Mouse (Mus musculus) left cerebral cortex, adult 8-10 months (tissue): ENCODE data around the gene Vav2. TPM values are rescaled to one million over a fixed set of nuclear protein-coding genes. Genes with fewer than 3 reads are reported as not detected.

ENCODE experiments used
- DNase-seq, 2 experiments: peaks; one replicate each; pipeline ENCODE4 v3.0.0; 2022; ENCODE audit warnings: low spot score in 2 of 2
- total RNA-seq, 4 experiments: library from RNA; stranded (reverse); gene quantifications; 2 replicates each; pipeline ENCODE4 v1.2.4; 2022

Vav2 gene
- total RNA-seq, 4 experiments from 2014 or later, result 9.1 to 11.0 (median 9.8) TPM

DNA sequence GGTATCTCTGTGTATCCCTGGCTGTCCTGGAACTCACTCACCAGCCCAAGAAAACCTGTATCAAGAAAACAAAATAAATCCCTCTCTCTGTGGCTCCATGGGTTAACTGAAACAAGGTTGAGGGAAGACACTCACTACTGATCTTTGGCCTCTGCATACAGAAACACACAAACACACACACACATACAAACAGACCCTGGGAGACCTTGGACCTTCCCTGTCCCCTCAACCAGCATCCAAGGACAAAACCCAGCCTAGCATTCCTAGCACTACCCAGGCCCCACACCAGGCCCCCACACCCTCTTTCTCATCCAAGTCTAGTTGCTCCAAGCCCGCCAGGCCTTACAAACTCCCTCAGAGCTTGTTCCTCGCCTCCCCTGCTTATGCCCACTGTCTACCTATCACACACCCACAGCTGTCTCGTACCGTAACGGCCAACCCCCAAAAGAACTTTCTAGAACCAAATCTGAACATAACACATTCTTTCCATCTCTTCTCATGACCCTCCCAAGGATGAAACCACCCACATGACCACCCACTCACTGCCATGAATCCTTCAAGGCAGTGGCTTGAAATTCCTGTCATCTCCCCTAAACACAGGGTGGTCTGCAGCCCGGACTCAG lies 16.2 kb downstream of the Vav2 start:
- DNase-seq, result no peak

DNA sequence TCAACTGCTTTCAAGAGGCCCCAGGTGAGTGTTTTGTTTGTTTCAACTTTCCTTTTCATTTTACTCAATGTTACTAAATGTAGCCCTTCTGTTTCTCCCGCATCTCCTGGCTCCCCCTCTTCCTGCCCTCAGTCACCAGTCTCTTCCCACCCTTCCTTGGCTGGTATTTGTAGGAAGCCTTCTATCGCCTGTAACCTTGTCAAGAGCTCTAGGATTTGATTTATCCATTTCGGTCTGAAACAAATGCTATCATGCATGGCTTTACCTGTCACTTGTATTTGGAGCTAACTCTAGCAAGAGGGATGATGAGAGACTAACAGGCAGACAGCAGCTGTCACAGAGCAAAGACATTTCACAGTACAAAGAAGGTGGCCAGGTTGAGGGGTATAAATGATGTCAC lies 18.6 kb downstream of the Vav2 start:
- no peak for DNase-seq

DNA sequence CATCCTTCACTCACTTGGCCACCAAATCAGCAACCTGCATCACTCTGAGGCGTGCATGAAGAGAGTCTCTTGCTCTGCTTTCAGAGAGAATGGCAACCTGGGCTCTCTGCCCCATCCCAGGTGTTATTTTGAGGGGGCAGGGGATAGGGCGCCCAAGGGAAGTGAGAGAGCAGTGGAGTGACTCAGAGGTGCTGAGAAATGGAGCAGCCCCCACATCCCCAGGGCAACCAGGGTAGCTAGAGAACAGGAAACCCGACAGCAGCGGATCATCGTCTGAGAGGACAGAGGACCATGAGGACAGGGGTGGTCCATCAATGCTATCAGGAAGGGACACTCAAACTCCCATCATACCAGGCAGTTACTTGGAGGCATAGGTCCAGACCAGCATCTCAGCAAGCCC lies 19.9 kb downstream of the Vav2 start:
- DNase-seq, result no peak

GRCm38 (mm10) chr2:27405094-27405884 lies 21.5 kb downstream of the Vav2 start:
- DNase-seq, result no peak

GRCm38 (mm10) chr2:27404375-27405093 lies 22.3 kb downstream of the Vav2 start:
- DNase-seq, result no peak

- DNase-seq, result no peak
These were observed 25.3 kb downstream of the Vav2 start for GRCm38 (mm10) chr2:27401544-27401943.

DNA sequence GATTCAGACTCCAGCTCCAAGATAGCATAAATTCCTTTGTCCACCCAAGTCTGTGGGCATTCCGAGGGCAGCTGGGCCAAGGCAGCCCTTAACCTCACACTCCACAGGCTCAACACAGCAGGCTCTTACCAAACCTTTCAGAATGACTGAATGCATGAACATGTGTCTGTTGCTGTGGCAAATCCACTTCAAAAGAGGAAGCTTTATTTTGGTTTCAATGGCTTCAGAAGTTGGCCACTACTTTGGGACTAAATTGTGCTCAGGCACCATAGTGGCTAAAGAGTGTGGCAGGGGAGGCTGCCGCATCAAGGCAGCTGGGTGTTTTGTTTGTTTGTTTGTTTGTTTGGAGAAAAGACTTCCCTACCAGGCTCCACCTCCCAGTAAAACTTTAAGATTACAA lies 26.8 kb downstream of the Vav2 start:
- DNase-seq, result no peak

- DNase-seq, result no peak
These were observed 30.0 kb downstream of the Vav2 start for GRCm38 (mm10) chr2:27396656-27397440.

DNA sequence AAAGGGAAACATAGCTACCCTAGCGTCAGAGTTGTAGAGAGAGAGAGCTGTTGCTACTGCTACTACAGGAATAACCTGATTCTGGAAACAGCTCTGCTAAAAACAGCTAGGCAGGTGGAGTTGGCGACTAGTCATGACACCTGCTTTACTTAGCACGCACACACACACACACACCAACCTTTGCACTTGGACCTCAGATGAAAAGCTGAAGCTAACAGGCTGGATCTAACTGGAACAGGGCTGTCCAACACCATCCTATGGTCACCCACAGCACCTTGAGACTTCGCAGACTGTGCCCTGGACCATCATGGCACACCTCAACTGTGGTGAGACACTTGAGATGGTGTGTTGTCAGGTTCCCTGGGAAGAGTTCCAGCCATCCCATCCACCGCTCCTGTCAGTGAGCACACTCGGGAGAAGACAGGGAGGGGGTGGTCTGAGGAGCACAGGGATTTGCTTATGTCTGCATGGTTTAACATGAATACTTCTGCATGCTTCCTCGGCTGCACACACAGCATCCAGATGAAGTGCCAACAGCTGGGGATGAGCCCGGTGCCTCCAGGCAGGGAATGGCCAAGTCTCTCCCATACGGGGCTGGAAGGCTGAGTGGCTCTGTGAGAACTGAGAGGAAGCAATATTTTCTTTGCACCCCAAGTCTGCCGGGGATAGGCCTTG lies 32.5 kb downstream of the Vav2 start:
- no peak for DNase-seq

DNA sequence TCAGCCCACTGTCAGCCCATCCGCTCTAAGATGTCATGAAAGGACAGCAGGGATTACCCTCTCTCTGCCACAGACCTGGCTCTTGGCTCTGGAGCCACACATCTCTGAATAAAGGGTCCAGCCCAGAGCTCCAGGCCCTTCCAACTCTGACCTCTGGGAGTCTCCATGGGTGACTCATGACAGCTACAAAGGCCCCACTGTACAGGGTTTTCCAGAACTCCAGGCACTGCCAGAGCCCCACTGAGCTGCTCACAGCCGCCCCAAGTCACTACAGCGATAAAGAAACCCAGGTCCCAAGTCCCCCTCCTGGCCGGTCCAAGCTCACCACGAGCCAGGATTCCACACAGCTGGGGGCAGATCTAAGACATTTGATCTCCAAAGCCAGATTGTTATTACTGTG lies 34.6 kb downstream of the Vav2 start:
- DNase-seq, result no peak

DNA sequence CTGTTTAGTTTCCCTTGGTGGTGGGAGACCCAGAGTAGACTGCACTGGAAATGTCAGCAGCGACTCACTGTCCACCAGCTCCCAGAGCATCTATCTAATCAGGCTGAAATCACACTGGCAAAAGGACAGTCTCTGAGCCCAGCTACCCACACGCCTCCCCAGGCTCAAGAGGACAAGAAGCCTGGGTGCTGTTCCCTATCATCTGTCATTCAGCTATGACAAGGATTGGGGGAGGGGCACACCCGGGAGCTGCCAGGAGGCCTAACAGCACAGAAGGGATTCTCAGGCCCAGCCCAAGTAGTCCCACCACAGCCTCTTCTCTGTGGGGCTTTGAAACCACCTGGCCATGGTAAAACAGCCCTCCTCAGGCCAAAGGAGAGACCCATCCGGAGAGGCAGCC lies 36.1 kb downstream of the Vav2 start:
- no peak for DNase-seq

DNA sequence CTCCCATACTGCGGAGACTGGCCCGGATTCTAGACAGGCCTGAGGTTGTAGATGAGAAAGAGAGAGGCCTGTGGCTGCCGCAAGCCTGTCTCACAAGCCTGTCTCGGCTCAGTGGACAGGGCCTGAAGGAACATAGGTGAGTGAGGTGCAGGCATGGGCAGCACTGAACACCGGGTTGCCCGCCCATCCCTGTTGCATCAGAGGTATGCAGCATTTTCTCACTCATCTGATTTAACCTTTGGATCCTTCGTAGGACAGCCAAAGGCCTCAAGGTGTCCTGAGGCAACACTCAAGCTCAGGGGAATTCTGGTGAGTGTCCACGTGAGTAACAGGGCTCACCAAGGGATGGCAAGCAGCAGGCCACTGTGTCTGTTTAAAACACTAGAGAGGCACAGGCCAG lies 36.5 kb downstream of the Vav2 start:
- DNase-seq, result no peak

DNA sequence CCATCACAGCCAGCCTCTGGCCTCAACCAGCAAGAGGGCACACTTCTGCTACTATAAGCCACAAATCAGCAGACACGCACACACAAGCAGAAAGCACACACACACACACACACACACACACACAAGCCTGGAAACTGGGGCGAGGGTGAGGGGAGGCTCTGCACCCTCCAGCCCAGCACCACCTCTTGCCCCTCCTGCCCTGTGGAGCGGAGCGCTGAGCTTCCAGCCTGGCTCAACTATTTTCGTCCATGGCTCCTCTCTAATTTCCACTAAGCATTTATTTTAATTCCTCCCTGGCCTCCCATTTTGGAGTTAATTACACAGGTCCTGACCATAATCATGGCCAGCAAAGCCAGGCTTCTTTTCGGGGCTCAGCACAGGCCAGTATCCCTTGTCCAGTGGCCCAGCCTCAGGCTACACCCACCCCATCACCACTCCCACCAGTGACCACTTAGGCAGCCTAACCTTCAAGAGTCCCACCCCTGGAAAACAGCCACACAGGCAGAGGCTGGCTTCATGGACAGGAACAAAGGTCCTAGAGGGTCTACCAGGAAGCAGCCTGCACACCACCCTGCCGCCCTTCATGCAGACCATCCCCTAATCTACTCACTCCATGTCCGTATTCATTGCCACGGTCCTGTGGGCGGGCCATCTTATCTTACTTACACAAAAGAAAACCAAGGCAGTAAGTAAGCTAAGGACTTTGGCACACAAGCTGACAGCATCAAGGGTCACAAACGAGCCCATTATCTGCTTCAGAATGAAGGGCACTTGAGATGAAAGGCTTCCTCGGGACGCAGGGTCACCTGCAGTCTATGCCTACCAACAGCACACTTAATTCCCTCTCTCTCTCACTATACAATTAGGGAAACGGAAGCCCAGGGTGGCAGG lies 37.3 kb downstream of the Vav2 start:
- no peak for DNase-seq

DNA sequence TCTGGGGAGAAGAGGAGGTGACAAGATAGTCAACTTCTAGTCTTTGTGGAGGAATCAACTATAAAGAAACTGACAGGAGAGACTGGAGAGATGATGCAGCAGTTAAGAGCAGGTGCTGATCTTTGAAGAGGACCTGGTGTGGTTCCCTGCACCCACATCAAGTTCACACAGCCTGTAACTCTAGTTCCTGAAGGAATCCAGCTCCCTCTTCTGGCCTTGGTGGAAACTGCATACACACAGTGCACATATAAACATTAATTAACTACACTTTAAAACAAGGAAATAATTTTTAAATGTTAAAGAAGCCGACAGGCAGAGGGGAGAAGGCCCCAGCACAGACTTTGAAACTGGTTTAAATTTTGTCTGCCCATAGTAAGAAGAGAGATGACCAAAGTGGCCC lies 39.6 kb downstream of the Vav2 start:
- no peak for DNase-seq

GRCm38 (mm10) chr2:27381698-27382097 lies 45.1 kb downstream of the Vav2 start:
- no peak for DNase-seq

DNA sequence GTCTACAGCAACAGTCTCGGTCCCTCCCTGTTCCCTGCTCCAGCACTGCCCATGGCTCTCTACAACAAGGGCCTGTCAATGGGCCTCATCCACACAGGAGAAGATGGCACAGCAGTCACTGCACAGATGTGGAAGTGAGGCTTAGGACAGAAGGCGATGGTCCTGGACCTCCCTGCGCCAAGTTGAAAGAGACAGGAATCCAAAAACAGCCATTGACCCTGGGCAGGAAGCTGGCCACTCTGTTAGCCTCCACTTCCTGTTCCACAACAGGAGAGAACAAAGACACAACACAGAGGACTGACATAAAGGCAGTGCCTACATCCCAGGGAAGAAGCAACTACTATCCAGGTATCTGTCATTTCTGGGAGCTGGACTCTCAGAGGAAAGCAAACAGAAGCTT lies 45.6 kb downstream of the Vav2 start:
- no peak for DNase-seq

DNA sequence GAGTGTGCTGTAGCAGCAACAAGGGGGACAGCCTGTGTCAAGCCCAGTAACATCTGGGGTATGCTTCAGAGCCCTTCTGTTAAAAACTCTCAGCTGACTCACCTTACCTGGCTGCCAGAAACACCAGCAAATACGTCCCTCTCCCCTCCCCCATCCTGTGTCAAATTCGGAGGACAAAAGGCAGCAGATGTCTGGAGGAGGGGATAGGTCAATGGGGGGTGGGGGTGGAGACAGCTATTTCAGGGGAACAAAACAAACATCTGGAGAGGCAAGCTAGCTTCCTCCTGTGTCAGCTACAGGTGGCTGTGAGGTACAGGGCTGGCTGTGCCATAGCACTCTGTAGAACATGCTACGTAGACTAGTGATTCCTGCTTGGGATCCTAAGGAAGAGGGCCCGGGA lies 49.0 kb downstream of the Vav2 start:
- DNase-seq, result no peak

DNA sequence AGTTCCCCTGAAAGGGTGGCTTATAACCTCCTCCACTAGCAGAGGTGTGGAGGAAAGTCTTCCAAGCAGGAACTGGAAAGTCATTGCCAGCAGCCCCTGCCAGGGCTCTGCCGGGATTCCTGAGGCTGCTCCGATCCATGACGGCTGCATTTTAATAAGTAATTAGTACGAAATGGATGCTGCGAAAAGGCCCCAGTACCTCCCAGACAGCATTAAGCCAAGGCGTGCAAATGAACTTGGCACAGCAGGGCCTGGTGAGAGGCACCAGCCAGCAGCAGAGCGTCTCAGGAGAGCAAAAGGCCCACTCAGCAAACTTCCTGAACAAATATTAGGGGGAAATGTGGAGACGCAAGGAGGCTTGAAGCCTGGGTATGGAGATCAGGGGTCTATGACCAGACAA lies 49.7 kb downstream of the Vav2 start:
- no peak for DNase-seq

DNA sequence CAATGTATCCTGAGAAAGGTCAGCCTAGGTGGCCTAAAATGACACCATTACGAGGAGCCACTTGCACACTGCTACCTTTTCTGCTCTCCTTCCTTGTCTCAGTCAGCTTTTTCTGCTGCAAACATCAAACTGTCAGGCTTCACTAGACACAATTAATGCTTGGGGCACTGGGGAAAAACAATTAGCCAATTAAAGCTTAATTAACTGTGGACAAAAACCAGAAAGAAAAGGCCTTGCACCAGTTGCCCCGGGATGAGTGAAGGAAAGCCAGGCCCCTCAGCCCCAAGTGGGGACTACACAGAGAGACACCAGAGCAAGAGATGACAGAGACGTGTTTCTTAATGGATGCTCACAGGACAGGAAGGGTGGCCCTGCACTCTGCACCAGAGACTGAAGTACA lies 51.7 kb downstream of the Vav2 start:
- DNase-seq, result no peak

- DNase-seq, result no peak
These were observed 53.5 kb downstream of the Vav2 start for GRCm38 (mm10) chr2:27373349-27373748.
